Mouse (Mus musculus) cortical plate, adult 2 months (tissue): ENCODE measurements around the gene Cttnbp2nl. TPM values are rescaled to one million over a fixed set of nuclear protein-coding genes. Genes with fewer than 3 reads are reported as not detected.

Source experiments
- H3K27ac ChIP-seq: fragments of 200-500 bp; 2 replicates; pipeline ENCODE4 v1.5.1; 2012; ENCODE audit warnings: low read length, control low read depth, inconsistent platforms; ENCODE audit not compliant: insufficient read depth
- H3K4me1 ChIP-seq: fragments of 200-500 bp; 2 replicates; pipeline ENCODE4 v1.6.1; 2011; ENCODE audit warnings: low read length; ENCODE audit not compliant: control insufficient read depth, insufficient read depth
- H3K4me3 ChIP-seq: fragments of 200-500 bp; 2 replicates; pipeline ENCODE4 v1.5.1; 2011; ENCODE audit warnings: mild to moderate bottlenecking, low read length, control low read depth; ENCODE audit not compliant: insufficient read depth
- CTCF ChIP-seq: fragments of 200-500 bp; IDR thresholded peaks from 2 replicates; pipeline ENCODE4 v1.5.1; 2011; ENCODE audit warnings: mild to moderate bottlenecking, control low read depth, low read length; ENCODE audit not compliant: insufficient read depth; ENCODE audit errors: extremely low read depth
- POLR2A ChIP-seq: fragments of 200-500 bp; IDR thresholded peaks from 2 replicates; pipeline ENCODE4 v1.6.1; 2011; ENCODE audit warnings: mild to moderate bottlenecking, low read length, control low read depth; ENCODE audit not compliant: insufficient read depth; ENCODE audit errors: extremely low read depth
- polyA plus RNA-seq: library from polyadenylated mRNA; depleted of rRNA; stranded (reverse); fragments of >200 nt; gene quantifications from 2 replicates; pipeline ENCODE4 v1.2.3, GENCODE M21; 2012

Gene Cttnbp2nl
- polyA plus RNA-seq, 1 experiment = 6.8 TPM

- Histone ChIP-seq H3K4me3 (no peak overlapping the region), H3K4me1 (no peaks in the 10 kb centered on the region), H3K27ac (no peak overlapping the region)
- TF ChIP-seq CTCF (no peak), POLR2A (no peak)
Observed at GRCm38 (mm10) chr3:105088638-105089037, 35.7 kb upstream of the Cttnbp2nl start.

GRCm38 (mm10) chr3:105087344-105087743 lies 34.4 kb upstream of the Cttnbp2nl start:
- TF ChIP-seq POLR2A (no peak), CTCF (no peak)
- Histone ChIP-seq H3K4me1 (no peaks in the 10 kb centered on the region), H3K27ac (no peak overlapping the region), H3K4me3 (no peak overlapping the region)

DNA sequence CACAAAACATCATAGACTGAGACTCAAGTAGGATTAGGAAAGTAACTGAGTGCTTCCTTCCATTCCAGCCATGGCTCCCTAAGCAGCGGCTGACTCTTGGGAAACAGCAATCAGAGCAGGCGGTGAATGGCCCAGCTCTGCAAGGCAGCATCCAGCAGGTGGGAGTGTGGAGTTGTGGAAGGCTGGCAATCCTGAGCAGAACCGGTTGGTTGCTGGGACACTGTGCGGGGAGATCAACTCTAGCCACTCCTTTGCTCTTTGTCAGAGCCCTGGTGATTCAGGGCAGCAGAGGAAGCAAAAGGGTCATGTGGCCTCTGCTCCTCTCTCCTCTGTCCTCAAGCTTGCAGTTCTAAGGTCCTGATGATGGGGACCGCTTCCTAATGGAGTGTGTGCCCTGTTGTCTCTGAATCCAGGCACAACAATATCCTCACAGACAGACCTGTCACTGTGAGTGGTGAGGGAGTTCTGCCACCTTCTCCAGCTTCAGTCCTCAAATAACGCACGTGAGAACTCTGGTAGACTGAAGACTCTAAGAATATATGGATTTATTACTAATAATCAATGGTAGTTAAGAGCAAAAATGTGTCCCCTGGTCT lies 25.4 kb upstream of the Cttnbp2nl start:
- H3K27ac ChIP-seq = no peak overlapping the region

GRCm38 (mm10) chr3:105075796-105076195 lies 22.9 kb upstream of the Cttnbp2nl start:
- no peak overlapping the region for H3K27ac ChIP-seq
- TF ChIP-seq POLR2A (no peak), CTCF (no peak)

More for the DNA sequence above, 25.4 kb upstream of the Cttnbp2nl start:
- Histone ChIP-seq H3K4me3 (no peak overlapping the region), H3K4me1 (peaks cover 1% of the 10 kb centered on the region; the same call in 1 of the 2 replicates)
- peak; percentile 90 for TF ChIP-seq CTCF
- no peak for TF ChIP-seq POLR2A

DNA sequence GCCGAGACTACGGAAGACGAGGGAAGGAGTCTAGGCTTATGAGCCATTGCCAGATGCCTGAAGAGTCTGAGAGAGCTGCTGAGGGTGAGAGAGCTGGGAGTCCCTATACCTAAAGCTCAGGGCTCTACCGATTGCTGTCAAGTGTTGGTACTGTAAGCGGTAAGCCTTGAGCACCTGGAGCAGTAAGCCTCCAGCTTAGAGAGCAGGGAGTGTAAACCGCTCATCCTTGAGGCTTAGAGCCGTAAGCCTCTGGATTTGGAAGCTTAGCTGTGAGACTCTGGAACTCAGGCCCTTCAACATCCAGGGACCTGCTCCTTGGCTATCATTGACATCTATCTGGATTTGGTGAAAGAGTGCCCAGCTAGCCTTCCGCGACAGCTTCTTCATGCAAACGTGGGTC lies 19.6 kb upstream of the Cttnbp2nl start:
- no peaks in the 10 kb centered on the region for H3K4me1 ChIP-seq
- no peak overlapping the region for H3K27ac ChIP-seq
- TF ChIP-seq POLR2A (no peak), CTCF (no peak)
- H3K4me3 ChIP-seq = no peak overlapping the region

More at GRCm38 (mm10) chr3:105075796-105076195, 22.9 kb upstream of the Cttnbp2nl start:
- Histone ChIP-seq H3K4me1 (peaks cover 1% of the 10 kb centered on the region; the same call in 1 of the 2 replicates), H3K4me3 (no peak overlapping the region)

- Histone ChIP-seq H3K4me3 (no peak overlapping the region), H3K4me1 (no peaks in the 10 kb centered on the region), H3K27ac (no peak overlapping the region)
- TF ChIP-seq CTCF = no peak
- TF ChIP-seq POLR2A = no peak
Observed at GRCm38 (mm10) chr3:105071251-105071650, 18.3 kb upstream of the Cttnbp2nl start.

DNA sequence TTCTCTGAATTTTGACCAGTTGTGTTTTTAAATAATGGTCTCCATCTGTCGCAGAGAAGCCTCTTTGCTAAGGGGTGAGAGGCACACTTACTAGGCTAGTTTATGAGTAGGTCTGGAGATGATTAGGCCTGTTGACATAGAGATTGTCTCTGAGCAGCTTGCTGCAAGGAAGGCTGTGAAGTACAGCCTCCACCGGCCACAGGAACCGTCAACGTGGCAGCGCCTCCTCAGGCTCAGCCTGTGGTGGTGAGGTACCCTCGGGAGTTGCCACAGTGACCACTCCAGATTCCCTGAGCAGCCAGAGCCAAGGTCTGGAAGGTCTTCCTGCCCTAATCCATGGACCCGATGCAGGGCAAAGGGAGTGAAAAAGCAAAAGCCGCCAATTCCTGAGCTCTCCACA lies 17.6 kb upstream of the Cttnbp2nl start:
- H3K27ac ChIP-seq = no peak overlapping the region
- TF ChIP-seq POLR2A = no peak
- TF ChIP-seq CTCF = no peak
- no peaks in the 10 kb centered on the region for H3K4me1 ChIP-seq
- H3K4me3 ChIP-seq = no peak overlapping the region

DNA sequence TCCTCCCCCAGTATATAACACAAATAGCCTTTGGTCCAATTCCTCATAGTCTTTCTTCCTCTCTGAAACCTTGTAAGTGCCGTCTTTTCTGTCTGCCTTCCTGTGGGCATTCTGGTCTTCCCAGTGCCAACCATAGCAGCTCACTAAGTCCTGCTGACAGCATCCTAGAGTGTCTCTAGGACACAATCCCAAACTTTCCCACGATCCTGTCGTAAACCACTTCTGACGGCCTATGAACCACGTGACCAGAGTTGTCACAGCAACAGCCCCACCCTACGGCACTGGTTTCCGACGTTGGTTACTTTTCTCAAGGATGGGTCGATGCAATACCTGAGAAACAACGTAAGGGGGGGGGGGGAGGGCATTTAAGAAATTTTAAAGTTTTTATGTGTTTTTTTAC lies 13.6 kb upstream of the Cttnbp2nl start, which contains the start of gene 4930564D02Rik:
Gene 4930564D02Rik, plus strand, starts transcription at position 301 of the 400 bp plus-strand sequence.
- H3K27ac ChIP-seq = no peak within 1 kb of the TSS
- no peak for TF ChIP-seq CTCF
- no peaks in the 10 kb centered on the region for H3K4me1 ChIP-seq
- no peak within 1 kb of the TSS for H3K4me3 ChIP-seq

- Histone ChIP-seq H3K4me3 (no peak overlapping the region), H3K27ac (no peak overlapping the region), H3K4me1 (no peaks in the 10 kb centered on the region)
- TF ChIP-seq POLR2A = no peak
- no peak for TF ChIP-seq CTCF
Observed at GRCm38 (mm10) chr3:105062676-105063075, 9.7 kb upstream of the Cttnbp2nl start.

DNA sequence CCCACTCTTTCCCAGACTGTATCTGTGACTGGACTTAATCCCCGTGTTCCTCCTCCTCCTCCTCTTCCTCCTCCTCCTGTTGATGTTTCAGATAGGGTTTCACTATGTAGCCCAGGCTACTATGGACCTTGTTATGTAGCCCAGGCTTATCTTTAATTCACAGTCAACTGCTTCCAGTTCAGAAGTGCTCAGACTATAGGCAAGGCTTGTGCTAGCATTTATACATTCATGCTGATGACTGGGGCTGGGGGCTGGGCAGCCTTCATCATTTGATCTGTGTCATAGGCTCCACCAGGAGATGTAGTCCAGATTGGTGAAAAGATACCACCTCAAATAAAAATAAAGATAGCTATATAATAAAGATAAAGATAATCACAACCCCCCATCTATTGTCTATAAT lies 9.0 kb upstream of the Cttnbp2nl start:
- no peak overlapping the region for H3K27ac ChIP-seq
- TF ChIP-seq CTCF (no peak), POLR2A (no peak)
- H3K4me3 ChIP-seq = no peak overlapping the region
- H3K4me1 ChIP-seq = no peaks in the 10 kb centered on the region

- no peaks in the 10 kb centered on the region for H3K4me1 ChIP-seq
- no peak overlapping the region for H3K27ac ChIP-seq
- no peak overlapping the region for H3K4me3 ChIP-seq
- no peak for TF ChIP-seq POLR2A
- TF ChIP-seq CTCF = no peak
Observed at GRCm38 (mm10) chr3:105061496-105061895, 8.6 kb upstream of the Cttnbp2nl start.
